Mouse (Mus musculus): Measurements from ENCODE around the gene Shank1.

Gene Shank1

GRCm38 (mm10) chr7:44374756-44375155 is 64.7 kb downstream of the Shank1 start:
- DNase-seq, result no peak

- DNase-seq, result no peak
These were observed 65.2 kb downstream of the Shank1 start for GRCm38 (mm10) chr7:44375207-44375606.

GRCm38 (mm10) chr7:44375793-44376192 is 65.7 kb downstream of the Shank1 start:
- DNase-seq, result no peak

GRCm38 (mm10) chr7:44378290-44378689 is 68.2 kb downstream of the Shank1 start:
- peak; percentile 25 for DNase-seq

- no peak for DNase-seq
These were observed 72.5 kb downstream of the Shank1 start for GRCm38 (mm10) chr7:44382541-44382940.

GRCm38 (mm10) chr7:44383980-44384715 is 74.1 kb downstream of the Shank1 start, which contains the start of gene Syt3:
TSS of gene Syt3 (plus strand) at chr7:44384102.
- peak; percentile 81 for DNase-seq

- DNase-seq, result no peak
These were observed 74.6 kb downstream of the Shank1 start for GRCm38 (mm10) chr7:44384716-44385059.

GRCm38 (mm10) chr7:44385720-44386119 is 75.7 kb downstream of the Shank1 start, which contains the start of gene 1700008O03Rik:
TSS of gene 1700008O03Rik (minus strand) at chr7:44385820.
- DNase-seq, result no peak

GRCm38 (mm10) chr7:44391831-44392230 is 81.8 kb downstream of the Shank1 start:
- DNase-seq, result no peak

GRCm38 (mm10) chr7:44392341-44392740 is 82.3 kb downstream of the Shank1 start:
- DNase-seq, result no peak

- DNase-seq, result no peak
These were observed 83.2 kb downstream of the Shank1 start for GRCm38 (mm10) chr7:44393284-44393683.

- DNase-seq, result peak; percentile 73
These were observed 88.5 kb downstream of the Shank1 start for GRCm38 (mm10) chr7:44398570-44398969.

- no peak for DNase-seq
These were observed 91.6 kb downstream of the Shank1 start for GRCm38 (mm10) chr7:44401673-44402072.

GRCm38 (mm10) chr7:44405346-44406014 is 95.4 kb downstream of the Shank1 start:
- peak; percentile 94 for DNase-seq

GRCm38 (mm10) chr7:44406015-44406355 is 95.9 kb downstream of the Shank1 start:
- DNase-seq, result no peak

Measured in lung, postnatal 36 days (tissue).